Mouse (Mus musculus): ENCODE measurements around the gene Omp. TPM values are rescaled to one million over a fixed set of nuclear protein-coding genes. Genes with fewer than 3 reads are reported as not detected.

The Omp gene
- polyA plus RNA-seq, 1 experiment, result not detected

- TF ChIP-seq CTCF (IDR thresholded peaks at IDR 0.05; ENCODE audit: low read depth, low read length), result no peak
- H3K4me1 ChIP-seq (ENCODE audit: control insufficient read depth, insufficient read depth, low read length), result peaks cover 7% of the 10 kb centered on the region
- no peak overlapping the region for H3K27ac ChIP-seq (ENCODE audit: insufficient read depth, low read depth, low read length)
- no peak overlapping the region for H3K4me3 ChIP-seq (ENCODE audit: insufficient read depth, low read length)
These were observed 40.5 kb downstream of the Omp start for GRCm38 (mm10) chr7:98104481-98105435.

- TF ChIP-seq POLR2A (IDR thresholded peaks at IDR 0.05; ENCODE audit: borderline replicate concordance, low read depth, low read length), result no peak
- no peak for TF ChIP-seq CTCF (IDR thresholded peaks at IDR 0.05; ENCODE audit: low read depth, low read length)
- no peak overlapping the region for H3K27ac ChIP-seq (ENCODE audit: insufficient read depth, low read depth, low read length)
- H3K4me1 ChIP-seq (ENCODE audit: control insufficient read depth, insufficient read depth, low read length), result peaks cover 5% of the 10 kb centered on the region
- no peak overlapping the region for H3K4me3 ChIP-seq (ENCODE audit: insufficient read depth, low read length)
These were observed 41.4 kb downstream of the Omp start for GRCm38 (mm10) chr7:98103942-98104292.

- TF ChIP-seq CTCF (IDR thresholded peaks at IDR 0.05; ENCODE audit: low read depth, low read length), result no peak
- no peak for TF ChIP-seq POLR2A (IDR thresholded peaks at IDR 0.05; ENCODE audit: borderline replicate concordance, low read depth, low read length)
- no peak overlapping the region for H3K27ac ChIP-seq (ENCODE audit: insufficient read depth, low read depth, low read length)
- peaks cover 5% of the 10 kb centered on the region; the same call in 1 of the 2 replicates for H3K4me1 ChIP-seq (ENCODE audit: control insufficient read depth, insufficient read depth, low read length)
- peak overlapping the region; percentile 12 for H3K4me3 ChIP-seq (ENCODE audit: insufficient read depth, low read length)
These were observed 42.0 kb downstream of the Omp start for GRCm38 (mm10) chr7:98103002-98103941.

GRCm38 (mm10) chr7:98102488-98102887, 42.8 kb downstream of the Omp start:
- no peak overlapping the region for H3K27ac ChIP-seq (ENCODE audit: insufficient read depth, low read depth, low read length)
- H3K4me3 ChIP-seq (ENCODE audit: insufficient read depth, low read length), result no peak overlapping the region
- peaks cover 5% of the 10 kb centered on the region; the same call in 1 of the 2 replicates for H3K4me1 ChIP-seq (ENCODE audit: control insufficient read depth, insufficient read depth, low read length)

GRCm38 (mm10) chr7:98097557-98097956, 47.7 kb downstream of the Omp start:
- Histone ChIP-seq H3K27ac (ENCODE audit: insufficient read depth, low read depth, low read length) (no peak overlapping the region), H3K4me1 (ENCODE audit: control insufficient read depth, insufficient read depth, low read length) (no peaks in the 10 kb centered on the region), H3K4me3 (ENCODE audit: insufficient read depth, low read length) (no peak overlapping the region)
- TF ChIP-seq CTCF (IDR thresholded peaks at IDR 0.05; ENCODE audit: low read depth, low read length), result no peak
- TF ChIP-seq POLR2A (IDR thresholded peaks at IDR 0.05; ENCODE audit: borderline replicate concordance, low read depth, low read length), result no peak

More at GRCm38 (mm10) chr7:98102488-98102887, 42.8 kb downstream of the Omp start:
- TF ChIP-seq CTCF (IDR thresholded peaks at IDR 0.05; ENCODE audit: low read depth, low read length), result no peak
- TF ChIP-seq POLR2A (IDR thresholded peaks at IDR 0.05; ENCODE audit: borderline replicate concordance, low read depth, low read length), result no peak

- Histone ChIP-seq H3K4me1 (ENCODE audit: control insufficient read depth, insufficient read depth, low read length) (no peaks in the 10 kb centered on the region), H3K4me3 (ENCODE audit: insufficient read depth, low read length) (no peak overlapping the region), H3K27ac (ENCODE audit: insufficient read depth, low read depth, low read length) (no peak overlapping the region)
- TF ChIP-seq CTCF (IDR thresholded peaks at IDR 0.05; ENCODE audit: low read depth, low read length) (no peak), POLR2A (IDR thresholded peaks at IDR 0.05; ENCODE audit: borderline replicate concordance, low read depth, low read length) (no peak)
These were observed 49.5 kb downstream of the Omp start for GRCm38 (mm10) chr7:98095852-98096251.

Other genes starting within 250 kb of the Omp start
- not detected in 2 replicates for gene Gdpd4, start 225.5 kb downstream of the Omp start, polyA plus RNA-seq (2012; ENCODE audit: insufficient read depth, insufficient read length, missing spikeins)
- 19.9 and 26.4 TPM in 2 replicates for gene Myo7a, start 26.0 kb downstream of the Omp start, polyA plus RNA-seq (2012; ENCODE audit: insufficient read depth, insufficient read length, missing spikeins)
- 9.1 and 11.5 TPM in 2 replicates for gene Capn5, start 32.8 kb upstream of the Omp start, polyA plus RNA-seq (2012; ENCODE audit: insufficient read depth, insufficient read length, missing spikeins)
- 0.31 and 0.45 TPM in 2 replicates for gene B3gnt6, start 54.0 kb upstream of the Omp start, polyA plus RNA-seq (2012; ENCODE audit: insufficient read depth, insufficient read length, missing spikeins)
- 69.6 and 73.6 TPM in 2 replicates for gene Acer3, start 175.7 kb upstream of the Omp start, polyA plus RNA-seq (2012; ENCODE audit: insufficient read depth, insufficient read length, missing spikeins)
- 39.7 and 41.3 TPM in 2 replicates for gene Tsku, start 215.8 kb upstream of the Omp start, polyA plus RNA-seq (2012; ENCODE audit: insufficient read depth, insufficient read length, missing spikeins)

Measured in bone marrow macrophage, adult 2 months (primary cell).